Mouse (Mus musculus) mature B cell (primary cell): ENCODE measurements around the gene Gimap9.

Experiments used
- in situ Hi-C: fragments of 300-500 bp; cut with MboI; formaldehyde crosslinking; loops from 2 replicates; pipeline ENCODE4 v1.14.3; 2019

Gimap9 gene

GRCm38 (mm10) chr6:48687077-48687476 is 11.1 kb downstream of the Gimap9 start:
- in situ Hi-C loops: no loop called here

GRCm38 (mm10) chr6:48689320-48689719 is 13.4 kb downstream of the Gimap9 start:
- in situ Hi-C loops: no loop called here

GRCm38 (mm10) chr6:48692962-48693361 is 17.0 kb downstream of the Gimap9 start:
- in situ Hi-C loops: loop anchor here (5.0 kb wide), 1 partner anchor 46 kb away; the partner anchor contains the start of gene Gimap8

DNA sequence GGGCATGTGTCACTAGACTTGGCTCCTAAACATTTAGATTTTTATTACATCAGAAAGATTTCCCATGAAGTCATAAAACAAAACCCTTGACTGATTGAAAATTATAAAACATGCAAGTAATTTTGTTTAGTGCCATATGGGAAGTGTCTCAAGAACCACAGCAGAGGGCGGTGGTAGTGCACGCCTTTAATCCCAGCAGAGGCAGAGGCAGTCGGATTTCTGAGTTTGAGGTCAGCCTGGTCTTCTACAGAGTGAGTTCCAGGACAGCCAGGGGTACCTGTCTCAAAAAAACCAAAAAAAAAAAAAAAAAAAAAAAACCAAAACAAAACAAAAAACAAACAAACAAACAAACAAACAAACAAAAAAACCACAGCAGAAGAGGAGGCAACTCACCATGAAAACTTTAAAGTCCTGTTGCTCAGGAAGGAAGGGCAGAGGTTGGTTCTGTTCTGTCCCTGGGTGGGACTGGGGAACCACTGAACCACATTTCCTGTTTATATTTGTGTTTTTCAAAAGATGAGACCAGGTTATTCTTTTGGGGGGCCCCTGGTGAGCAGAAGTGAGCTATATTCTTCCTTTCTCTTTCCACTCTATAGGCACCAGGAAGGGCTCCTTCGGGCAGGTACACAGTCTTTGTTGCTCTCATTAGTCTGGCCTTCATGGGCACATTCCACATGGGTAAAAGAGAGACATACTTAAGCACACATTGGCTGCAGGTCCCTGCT is 21.1 kb downstream of the Gimap9 start:
- in situ Hi-C loops: no loop called here

GRCm38 (mm10) chr6:48697555-48697930 is 21.6 kb downstream of the Gimap9 start:
- in situ Hi-C loops: no loop called here

- in situ Hi-C loops: no loop called here
Observed at GRCm38 (mm10) chr6:48698066-48698856, 22.3 kb downstream of the Gimap9 start.

GRCm38 (mm10) chr6:48698888-48699287 is 23.0 kb downstream of the Gimap9 start:
- in situ Hi-C loops: no loop called here

DNA sequence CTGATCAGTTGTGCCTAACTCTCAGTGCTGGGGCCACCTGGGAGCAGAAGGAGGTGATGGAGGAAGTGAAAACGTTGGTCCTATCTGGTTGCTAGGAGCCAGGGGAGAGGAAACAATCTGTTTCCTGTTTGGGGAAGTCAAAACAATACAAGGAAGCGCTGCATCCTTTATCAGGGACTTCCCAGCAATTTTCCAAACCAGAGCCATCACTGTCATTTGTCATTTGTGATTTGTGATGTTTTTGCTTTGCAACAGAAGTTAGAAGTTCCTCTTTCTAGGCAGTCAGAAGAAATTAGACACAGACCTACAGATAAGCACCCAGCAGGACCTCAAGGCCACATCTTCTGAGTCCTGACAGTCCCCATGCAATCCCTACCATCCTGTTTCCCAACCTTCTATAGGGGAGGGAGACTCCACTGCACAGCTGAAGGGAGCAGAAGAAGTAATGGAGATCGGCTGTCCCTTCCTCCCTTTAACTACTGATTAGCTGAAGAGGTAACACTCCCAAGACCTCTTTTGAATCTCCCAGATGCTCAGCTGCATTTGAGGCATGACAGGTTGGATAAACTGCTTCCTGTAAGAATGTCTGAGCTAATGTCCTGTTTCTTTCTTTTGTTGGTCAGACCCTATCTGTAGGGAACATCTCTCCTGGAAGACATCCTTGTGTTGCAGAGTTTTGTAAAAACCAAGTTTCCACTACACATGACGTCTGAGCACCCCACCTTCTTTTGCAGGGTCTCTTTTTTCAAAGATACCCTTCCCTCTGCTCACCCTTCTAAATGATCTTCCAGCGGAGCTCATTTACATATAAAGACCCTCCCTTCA is 24.5 kb downstream of the Gimap9 start:
- in situ Hi-C loops: no loop called here

DNA sequence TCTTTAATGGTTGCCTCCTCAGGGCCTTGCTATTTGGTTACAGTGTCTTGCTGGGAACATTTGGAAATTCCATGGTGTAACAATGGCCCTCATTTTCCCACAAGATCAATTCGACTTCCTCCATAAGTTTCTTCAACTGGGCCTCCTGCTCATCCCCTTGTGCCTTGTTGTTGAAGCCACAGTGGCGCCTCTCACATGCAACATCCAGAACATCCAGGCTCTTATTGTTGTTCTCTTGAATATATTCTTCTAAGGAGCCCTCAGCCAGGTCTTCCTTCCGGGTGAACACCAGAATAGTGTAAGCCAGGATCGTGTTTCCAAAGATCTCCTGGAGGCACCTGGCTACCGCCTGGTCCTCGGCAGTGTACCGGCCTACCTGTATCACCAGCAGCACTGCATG is 26.2 kb downstream of the Gimap9 start:
- in situ Hi-C loops: no loop called here

DNA sequence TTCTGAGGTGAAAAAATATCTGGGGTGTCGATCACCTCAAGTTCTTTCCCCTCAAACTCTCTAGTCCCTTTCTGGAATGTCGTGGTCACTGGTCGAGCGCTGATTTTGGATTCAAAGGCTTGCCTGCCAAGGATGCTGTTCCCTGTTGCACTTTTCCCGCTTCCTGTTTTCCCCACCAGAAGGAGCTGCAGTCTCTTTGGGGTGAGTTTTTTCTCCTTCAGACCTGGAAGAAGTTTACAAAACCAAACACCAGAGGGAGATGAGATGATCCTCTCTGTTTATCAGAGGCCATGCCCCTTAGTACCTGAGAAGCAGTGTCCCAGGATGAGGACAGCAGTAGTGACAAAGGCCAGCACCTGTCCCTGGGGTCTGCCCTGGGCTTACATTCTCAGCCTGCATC is 26.7 kb downstream of the Gimap9 start:
- in situ Hi-C loops: no loop called here

DNA sequence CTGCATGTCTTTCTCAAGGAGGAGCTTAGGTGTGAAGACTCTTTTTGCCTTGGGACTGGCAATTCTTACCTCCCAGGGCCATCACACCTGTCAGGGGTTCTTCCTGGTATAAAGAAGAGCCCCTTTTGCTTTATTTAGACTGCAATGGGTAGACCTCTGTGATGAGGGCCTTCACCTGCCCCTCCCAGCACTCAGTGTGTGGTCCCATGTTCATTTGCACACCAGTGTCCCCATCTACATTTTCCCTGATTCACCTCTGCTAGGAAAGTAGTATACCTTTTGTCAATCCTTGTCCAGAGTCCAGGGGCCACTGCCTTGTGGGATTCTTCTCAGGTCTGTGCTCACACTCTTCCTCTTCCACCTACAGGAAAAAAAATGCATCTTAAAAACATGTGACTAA is 28.2 kb downstream of the Gimap9 start:
- in situ Hi-C loops: no loop called here

DNA sequence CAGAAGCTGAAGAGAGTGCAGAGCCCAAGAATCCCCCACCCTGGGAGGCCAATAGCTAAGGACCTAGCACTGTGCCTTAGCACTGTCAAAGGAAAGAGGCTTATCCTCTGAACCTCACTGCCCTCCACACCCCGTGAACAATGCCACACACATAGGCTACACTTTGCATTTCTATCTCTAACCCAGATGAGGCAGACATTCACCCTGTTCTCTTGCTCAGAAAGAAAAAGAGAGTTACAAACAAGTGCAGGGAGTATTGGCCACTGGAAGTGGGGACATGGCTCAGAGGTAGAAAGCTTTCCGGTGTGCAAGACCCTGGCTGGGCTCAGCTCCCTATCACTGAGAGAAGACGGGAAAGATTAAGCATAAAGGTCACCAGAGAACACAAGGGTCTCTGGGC is 30.2 kb downstream of the Gimap9 start:
- in situ Hi-C loops: no loop called here

GRCm38 (mm10) chr6:48718455-48718854 is 42.5 kb downstream of the Gimap9 start, which contains the start of the genes Gm28053 and Gimap7:
Gene Gm28053, plus strand, starts transcription at chr6:48718607.
Gene Gimap7, plus strand, starts transcription at chr6:48718621.
- in situ Hi-C loops: no loop called here

- in situ Hi-C loops: no loop called here
Observed at GRCm38 (mm10) chr6:48720326-48720725, 44.4 kb downstream of the Gimap9 start.

DNA sequence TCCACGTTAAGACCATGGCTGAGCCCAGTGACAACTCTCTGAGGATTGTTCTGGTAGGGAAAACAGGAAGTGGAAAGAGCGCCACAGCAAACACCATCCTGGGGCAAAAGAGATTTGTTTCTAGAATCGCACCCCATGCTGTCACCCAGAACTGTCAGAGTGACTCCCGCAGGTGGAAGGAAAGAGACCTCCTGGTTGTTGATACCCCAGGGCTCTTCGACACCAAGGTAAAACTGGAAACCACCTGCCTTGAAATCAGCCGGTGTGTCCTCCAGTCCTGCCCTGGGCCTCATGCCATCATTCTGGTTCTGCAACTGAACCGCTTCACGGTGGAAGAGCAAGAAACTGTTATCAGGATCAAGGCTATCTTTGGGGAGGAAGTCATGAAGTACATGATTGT is 47.5 kb downstream of the Gimap9 start:
- in situ Hi-C loops: no loop called here

DNA sequence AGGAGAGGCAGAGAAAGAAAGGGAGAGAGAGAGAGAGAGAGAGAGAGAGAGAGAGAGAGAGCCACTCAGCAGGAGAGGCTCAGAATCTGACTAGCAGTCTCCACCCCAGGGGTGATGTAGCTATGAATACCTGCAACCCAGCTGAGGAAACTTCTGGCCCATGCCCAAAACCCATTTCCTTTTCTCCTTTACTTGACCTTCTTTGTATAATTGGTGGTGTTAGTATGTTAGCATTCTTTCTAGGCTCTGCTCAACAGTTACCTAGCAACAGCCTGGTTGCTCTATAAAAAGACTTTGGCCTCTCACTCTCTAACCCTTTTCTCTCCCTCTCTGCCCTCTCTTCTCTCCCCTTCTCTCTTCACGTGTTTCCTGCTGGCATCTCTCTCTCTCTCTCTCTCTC is 49.5 kb downstream of the Gimap9 start:
- in situ Hi-C loops: no loop called here

- in situ Hi-C loops: no loop called here
Observed at GRCm38 (mm10) chr6:48727761-48728160, 51.8 kb downstream of the Gimap9 start.
